Mouse (Mus musculus) MEL (cell line): ENCODE results near the gene Erg. TPM values are rescaled to one million over a fixed set of nuclear protein-coding genes. Genes with fewer than 3 reads are reported as not detected.

Experiments used
- DNase-seq: peaks from one replicate; pipeline ENCODE4 v3.0.0; 2011; ENCODE audit warnings: low read depth, low spot score
- H3K27ac ChIP-seq: 2 replicates; pipeline ENCODE4 v1.5.1; 2012; ENCODE audit warnings: low read depth, mild to moderate bottlenecking, control low read depth, low read length, moderate library complexity; ENCODE audit not compliant: control insufficient read depth
- H3K27me3 ChIP-seq, 2 experiments: fragments of 150-350 bp in 1 of 2; sonication (generic) in 1 of 2; 2 replicates each; pipeline ENCODE4 v1.6.1; 2012; ENCODE audit warnings: low read length in 2 of 2, mild to moderate bottlenecking in 2 of 2, improper control_type of control experiment in 1 of 2, moderate library complexity in 1 of 2; ENCODE audit not compliant: insufficient read depth in 2 of 2, control insufficient read depth in 1 of 2
- H3K36me3 ChIP-seq, 2 experiments: 2 replicates each; pipeline ENCODE4 v1.6.1; 2012 to 2014; ENCODE audit warnings: low read length in 2 of 2, improper control_type of control experiment in 1 of 2, inconsistent platforms in 1 of 2, mild to moderate bottlenecking in 1 of 2; ENCODE audit not compliant: insufficient read depth in 2 of 2, control insufficient read depth in 1 of 2
- H3K4me1 ChIP-seq, 2 experiments: fragments of 150-350 bp in 1 of 2; sonication (generic) in 1 of 2; 2 replicates each; pipeline ENCODE4 v1.6.1; 2012; ENCODE audit warnings: low read length in 2 of 2, improper control_type of control experiment in 1 of 2, mild to moderate bottlenecking in 1 of 2; ENCODE audit not compliant: insufficient read depth in 2 of 2, control insufficient read depth in 1 of 2
- H3K4me3 ChIP-seq, 2 experiments: fragments of 150-350 bp in 1 of 2; sonication (generic) in 1 of 2; 2 replicates each; pipeline ENCODE4 v1.5.1; 2012; ENCODE audit warnings: low read depth in 2 of 2, low read length in 2 of 2, mild to moderate bottlenecking in 2 of 2, moderate library complexity in 2 of 2, control low read depth in 1 of 2, improper control_type of control experiment in 1 of 2; ENCODE audit not compliant: control insufficient read depth in 1 of 2, insufficient read depth in 1 of 2
- H3K79me2 ChIP-seq: 2 replicates; pipeline ENCODE4 v1.6.1; 2012; ENCODE audit warnings: mild to moderate bottlenecking, low read length, moderate library complexity; ENCODE audit not compliant: control insufficient read depth, poor library complexity, insufficient read depth
- H3K9ac ChIP-seq: 2 replicates; pipeline ENCODE4 v1.6.1; 2012; ENCODE audit warnings: low read depth, mild to moderate bottlenecking, control low read depth, low read length, moderate library complexity; ENCODE audit not compliant: control insufficient read depth, poor library complexity, severe bottlenecking
- H3K9me3 ChIP-seq: fragments of 150-350 bp; sonication (generic); replicated peaks from 2 replicates; pipeline ENCODE4 v1.6.1; 2012; ENCODE audit warnings: mild to moderate bottlenecking, low read length, improper control_type of control experiment, moderate library complexity; ENCODE audit not compliant: insufficient read depth
- CHD1 ChIP-seq: IDR thresholded peaks from 2 replicates; pipeline ENCODE4 v1.6.1; 2012; ENCODE audit warnings: low read depth, mild to moderate bottlenecking, inconsistent platforms, low read length, improper control_type of control experiment
- CHD2 ChIP-seq: IDR thresholded peaks from 2 replicates; pipeline ENCODE4 v1.6.1; 2011; ENCODE audit warnings: low read length, improper control_type of control experiment
- E2F4 ChIP-seq: IDR thresholded peaks from 2 replicates; pipeline ENCODE4 v1.6.1; 2011; ENCODE audit warnings: low read depth, low read length, improper control_type of control experiment, borderline replicate concordance
- ELF1 ChIP-seq: IDR thresholded peaks from 2 replicates; pipeline ENCODE4 v1.6.1; 2014; ENCODE audit warnings: low read depth, mild to moderate bottlenecking, inconsistent platforms, low read length, improper control_type of control experiment, moderate library complexity
- ETS1 ChIP-seq: IDR thresholded peaks from 2 replicates; pipeline ENCODE4 v1.6.1; 2012; ENCODE audit warnings: low read depth, mild to moderate bottlenecking, inconsistent platforms, low read length, improper control_type of control experiment, moderate library complexity
- GATA1 ChIP-seq: IDR thresholded peaks from 2 replicates; pipeline ENCODE4 v1.6.1; 2011; ENCODE audit warnings: low read depth, low read length, improper control_type of control experiment
- HCFC1 ChIP-seq: IDR thresholded peaks from 2 replicates; pipeline ENCODE4 v1.6.1; 2012; ENCODE audit warnings: low read depth, mild to moderate bottlenecking, inconsistent platforms, low read length, improper control_type of control experiment, moderate library complexity
- JUND ChIP-seq: IDR thresholded peaks from 2 replicates; pipeline ENCODE4 v1.6.1; 2011; ENCODE audit warnings: low read depth, mild to moderate bottlenecking, improper control_type of control experiment, low read length
- KAT2A ChIP-seq: conservative IDR thresholded peaks from 2 replicates; pipeline ENCODE4 v1.6.1; 2012; ENCODE audit warnings: low read depth, low read length, improper control_type of control experiment, inconsistent platforms
- MAFK ChIP-seq: IDR thresholded peaks from 2 replicates; pipeline ENCODE4 v1.6.1; 2011; ENCODE audit warnings: low read depth, mild to moderate bottlenecking, low read length, improper control_type of control experiment, borderline replicate concordance
- MAX ChIP-seq: IDR thresholded peaks from 2 replicates; pipeline ENCODE4 v1.6.1; 2011; ENCODE audit warnings: low read length, improper control_type of control experiment
- MAZ ChIP-seq: IDR thresholded peaks from 2 replicates; pipeline ENCODE4 v1.6.1; 2012; ENCODE audit warnings: low read depth, mild to moderate bottlenecking, inconsistent platforms, low read length, improper control_type of control experiment
- MXI1 ChIP-seq: IDR thresholded peaks from 2 replicates; pipeline ENCODE4 v1.6.1; 2011; ENCODE audit warnings: mild to moderate bottlenecking, low read depth, low read length, improper control_type of control experiment
- MYC ChIP-seq: IDR thresholded peaks from 2 replicates; pipeline ENCODE4 v1.6.1; 2011; ENCODE audit warnings: low read depth, mild to moderate bottlenecking, low read length, improper control_type of control experiment, moderate library complexity
- POLR2A ChIP-seq, 2 experiments: IDR thresholded peaks; 2 replicates each; pipeline ENCODE4 v1.6.1; 2011 to 2012; ENCODE audit warnings: low read length in 2 of 2, mild to moderate bottlenecking in 2 of 2, control low read depth in 1 of 2, improper control_type of control experiment in 1 of 2, low read depth in 1 of 2, moderate library complexity in 1 of 2; ENCODE audit not compliant: control insufficient read depth in 1 of 2, insufficient read depth in 1 of 2, poor library complexity in 1 of 2
- RAD21 ChIP-seq: IDR thresholded peaks from 2 replicates; pipeline ENCODE4 v1.6.1; 2011; ENCODE audit warnings: mild to moderate bottlenecking, low read depth, low read length, improper control_type of control experiment
- RCOR1 ChIP-seq: IDR thresholded peaks from 2 replicates; pipeline ENCODE4 v1.6.1; 2012; ENCODE audit warnings: low read depth, mild to moderate bottlenecking, inconsistent platforms, low read length, improper control_type of control experiment
- SIN3A ChIP-seq: IDR thresholded peaks from 2 replicates; pipeline ENCODE4 v1.6.1; 2012; ENCODE audit warnings: low read length, improper control_type of control experiment, inconsistent platforms
- SMC3 ChIP-seq: IDR thresholded peaks from 2 replicates; pipeline ENCODE4 v1.6.1; 2011; ENCODE audit warnings: low read depth, low read length, improper control_type of control experiment
- TAL1 ChIP-seq: IDR thresholded peaks from 2 replicates; pipeline ENCODE4 v1.6.1; 2012; ENCODE audit warnings: mild to moderate bottlenecking, inconsistent platforms, low read length, moderate library complexity, mixed read lengths
- TBP ChIP-seq: IDR thresholded peaks from 2 replicates; pipeline ENCODE4 v1.8.0; 2011; ENCODE audit warnings: low read depth, low read length, improper control_type of control experiment
- TCF12 ChIP-seq: IDR thresholded peaks from 2 replicates; pipeline ENCODE4 v1.6.1; 2014; ENCODE audit warnings: low read depth, mild to moderate bottlenecking, inconsistent platforms, low read length, improper control_type of control experiment, moderate library complexity
- UBTF ChIP-seq: IDR thresholded peaks from 2 replicates; pipeline ENCODE4 v1.6.1; 2012; ENCODE audit warnings: low read depth, mild to moderate bottlenecking, inconsistent platforms, low read length, improper control_type of control experiment, moderate library complexity, borderline replicate concordance; ENCODE audit not compliant: insufficient read depth
- USF1 ChIP-seq: IDR thresholded peaks from 2 replicates; pipeline ENCODE4 v1.6.1; 2014; ENCODE audit warnings: low read depth, mild to moderate bottlenecking, inconsistent platforms, low read length, improper control_type of control experiment, moderate library complexity
- USF2 ChIP-seq, 2 experiments: IDR thresholded peaks; 2 replicates each; pipeline ENCODE4 v1.6.1; 2011 to 2012; ENCODE audit warnings: improper control_type of control experiment in 2 of 2, low read length in 2 of 2, borderline replicate concordance in 1 of 2, inconsistent platforms in 1 of 2, low read depth in 1 of 2, mild to moderate bottlenecking in 1 of 2; ENCODE audit not compliant: insufficient read depth in 1 of 2
- ZC3H11A ChIP-seq: IDR thresholded peaks from 2 replicates; pipeline ENCODE4 v1.6.1; 2012; ENCODE audit warnings: low read depth, mild to moderate bottlenecking, inconsistent platforms, low read length, improper control_type of control experiment
- ZMIZ1 ChIP-seq: IDR thresholded peaks from 2 replicates; pipeline ENCODE4 v1.6.1; 2012; ENCODE audit warnings: low read depth, mild to moderate bottlenecking, inconsistent platforms, low read length, improper control_type of control experiment, moderate library complexity
- ZNF384 ChIP-seq: IDR thresholded peaks from 2 replicates; pipeline ENCODE4 v1.6.1; 2012; ENCODE audit warnings: low read depth, mild to moderate bottlenecking, inconsistent platforms, low read length, improper control_type of control experiment
- polyA plus RNA-seq, 2 experiments: library from polyadenylated mRNA; stranded (reverse) in 1 of 2; unstranded in 1 of 2; fragments of >175 nt in 1 of 2; fragments of >200 nt in 1 of 2; gene quantifications; 2 replicates each; pipeline versions ENCODE4 v1.2.1 to v1.2.4; 2012; ENCODE audit warnings: low replicate concordance in 2 of 2, low read depth in 1 of 2; ENCODE audit not compliant: insufficient read length in 2 of 2, insufficient read depth in 1 of 2, missing spikeins in 1 of 2
- total RNA-seq: library from RNA; depleted of rRNA; stranded (reverse); fragments of 300-350 nt; gene quantifications from 2 replicates; pipeline ENCODE4 v1.2.3, GENCODE M21; 2012; rRNA removed

The Erg gene
- total RNA-seq (0.27 and 0.49 TPM in 2 replicates), polyA plus RNA-seq (under 1 TPM in 1 of 2 experiments, not detected in 1; 0.11 TPM)

GRCm38 (mm10) chr16:95586311-95586602 is at the start of gene Erg:
Gene Erg, minus strand, starts transcription at chr16:95586593.
- H3K27me3 ChIP-seq, result peaks cover 0 to 1% of the 10 kb centered on the region in 2 experiments; a peak in 3 of 4 replicates
- no peaks in the 10 kb centered on the region for H3K79me2 ChIP-seq
- H3K9ac ChIP-seq, result no peak within 1 kb of the TSS
- DNase-seq, result no peak
- no peak within 1 kb of the TSS for H3K27ac ChIP-seq
- H3K9me3 ChIP-seq, result no peaks in the 10 kb centered on the region
- H3K4me3 ChIP-seq, result no peak within 1 kb of the TSS
- no peaks in the 10 kb centered on the region for H3K4me1 ChIP-seq
- H3K36me3 ChIP-seq, result no peaks in the 10 kb centered on the region
- no peak for TF ChIP-seq USF2 (IDR thresholded peaks at IDR 0.05; ENCODE audit: borderline replicate concordance in 1 of 2, insufficient read depth in 1 of 2, low read depth in 1 of 2, low read length in 2 of 2)
- TF ChIP-seq MYC, result no peak
- TF ChIP-seq RCOR1, result no peak
- TF ChIP-seq SIN3A, result no peak
- no peak for TF ChIP-seq ELF1
- TF ChIP-seq TBP, result no peak
- no peak for TF ChIP-seq MAFK
- TF ChIP-seq USF1, result no peak
- TF ChIP-seq KAT2A, result no peak
- TF ChIP-seq RAD21, result no peak
- TF ChIP-seq CHD2, result no peak
- no peak for TF ChIP-seq JUND
- no peak for TF ChIP-seq HCFC1
- TF ChIP-seq ZMIZ1, result no peak
- TF ChIP-seq MAX, result no peak
- no peak for TF ChIP-seq GATA1
- TF ChIP-seq ETS1, result no peak
- TF ChIP-seq SMC3, result no peak

- no peaks in the 10 kb centered on the region for H3K9me3 ChIP-seq
- H3K27me3 ChIP-seq, result peaks cover 2 to 3% of the 10 kb centered on the region in 2 experiments; a peak in 3 of 4 replicates
- no peaks in the 10 kb centered on the region for H3K79me2 ChIP-seq
- H3K4me1 ChIP-seq, result no peaks in the 10 kb centered on the region
- TF ChIP-seq MYC (no peak), TBP (no peak), UBTF (no peak), ZNF384 (no peak), ZC3H11A (no peak), CHD1 (no peak), ELF1 (no peak), TCF12 (no peak), HCFC1 (no peak), TAL1 (no peak), E2F4 (no peak), MAZ (no peak), POLR2A (IDR thresholded peaks at IDR 0.05; ENCODE audit: control insufficient read depth in 1 of 2, insufficient read depth in 1 of 2, low read depth in 1 of 2, low read length in 2 of 2, poor library complexity in 1 of 2) (no peak), MXI1 (no peak)
- H3K4me3 ChIP-seq, result no peak overlapping the region
- no peaks in the 10 kb centered on the region for H3K36me3 ChIP-seq
- no peak overlapping the region for H3K9ac ChIP-seq
- no peak overlapping the region for H3K27ac ChIP-seq
- no peak for DNase-seq
Measured at GRCm38 (mm10) chr16:95631816-95632215, 45.4 kb upstream of the Erg start.
